Comparison of ENCODE assay signal across 9 mouse cellular contexts in genomic region chr11:115359726-115360125, GRCm38 (mm10). TPM values are rescaled to one million over a fixed set of nuclear protein-coding genes. Genes with fewer than 3 reads are reported as not detected.
DNase-seq lines count a peak whose midpoint lies in the region; ATAC-seq and TF ChIP-seq lines count a peak whose summit lies in the region.
"Had no signal": no experiment of that assay in that cellular context is flagged by ENCODE, and none has a peak within 500 bp of the region (broad histone marks: within the 10 kb centered on the region; RNA-seq: fewer than 3 reads in every experiment).

No protein-coding gene starts in this region.

- H3K27me3 ChIP-seq in thymus, adult 2 months (ENCODE audit: control insufficient read depth, insufficient read depth, low read length) = no peaks in the 10 kb centered on the region
- peaks cover 4% of the 10 kb centered on the region; the same call in 1 of the 2 replicates for H3K27me3 ChIP-seq in midbrain, embryonic 13.5 days

- H3K4me2 ChIP-seq in midbrain, embryonic 13.5 days (replicated peaks) = no peak overlapping the region

- no peak for TF ChIP-seq CTCF in gastrocnemius, adult 2 months (IDR thresholded peaks at IDR 0.05)
- TF ChIP-seq CTCF in thymus, adult 2 months (IDR thresholded peaks at IDR 0.05; ENCODE audit: borderline replicate concordance, control insufficient read depth, extremely low read depth, insufficient read depth, low read length, poor library complexity) = peak; percentile 55; the same call in 1 of the 2 replicates

- 50% methylated on average over 6 of the region's 6 CpGs for WGBS in thymus, adult 2 months
- 59% methylated on average over 6 of the region's 6 CpGs for WGBS in midbrain, embryonic 13.5 days

- H3K9me3 ChIP-seq in midbrain, embryonic 13.5 days = no peaks in the 10 kb centered on the region

- 0 out of 2 replicates have a peak overlapping the region, but pooled peaks have one; percentile 16 for H3K27ac ChIP-seq in gastrocnemius, adult 2 months
- H3K27ac ChIP-seq in thymus, adult 2 months (ENCODE audit: control insufficient read depth, insufficient read depth, low read length) = no peak overlapping the region
- peak overlapping the region; percentile 6; the same call in 1 of the 2 replicates for H3K27ac ChIP-seq in midbrain, embryonic 13.5 days

- no peak for ATAC-seq in midbrain, embryonic 13.5 days
- ATAC-seq in inflammation-experienced regulatory T-cells, adult 6 months = no peak
- ATAC-seq in erythroblast, adult 5-6 weeks (replicated peaks; ENCODE audit: low FRiP score, poor library complexity, severe bottlenecking) = no peak
- ATAC-seq: CD4-positive, CD25-positive, alpha-beta regulatory T cell, adult 4 months had no signal

- intact Hi-C loops in gastrocnemius, adult 2 months (cut with DNase I) = loop anchor here (2.0 to 5.0 kb wide), 2 partner anchors 68 to 115 kb away; partner anchors contain the start of gene Armc7

- H3K4me1 ChIP-seq in thymus, adult 2 months (replicated peaks; ENCODE audit: control insufficient read depth, insufficient read depth, low read length) = peaks cover 13% of the 10 kb centered on the region
- H3K4me1 ChIP-seq in midbrain, embryonic 13.5 days (replicated peaks) = peaks cover 17% of the 10 kb centered on the region

- no peak for TF ChIP-seq POLR2A in thymus, adult 2 months (IDR thresholded peaks at IDR 0.05; ENCODE audit: control insufficient read depth, extremely low read depth, insufficient read depth, low read length, poor library complexity)

- peaks cover 6% of the 10 kb centered on the region for H3K36me3 ChIP-seq in thymus, adult 2 months (ENCODE audit: control insufficient read depth, insufficient read depth, low read length)
- peaks cover 27% of the 10 kb centered on the region for H3K36me3 ChIP-seq in midbrain, embryonic 13.5 days

- H3K4me3 ChIP-seq in gastrocnemius, adult 2 months = no peak overlapping the region
- no peak overlapping the region for H3K4me3 ChIP-seq in thymus, adult 2 months (ENCODE audit: control insufficient read depth, insufficient read depth, low read length)
- H3K4me3 ChIP-seq in midbrain, embryonic 13.5 days (replicated peaks) = no peak overlapping the region

- DNase-seq in gastrocnemius, adult 2 months = no peak
- no peak for DNase-seq in gastrocnemius, adult 18-20 months (ENCODE audit: low spot score)
- peak; percentile 63 for DNase-seq in thymus, adult 2 months
- no peak for DNase-seq in thymus, postnatal 0 days (ENCODE audit: low spot score)
- no peak for DNase-seq in urinary bladder, postnatal 4 days (ENCODE audit: low spot score in 2 of 2)

- no peak overlapping the region; the same call in 1 of the 2 replicates for H3K9ac ChIP-seq in midbrain, embryonic 13.5 days (replicated peaks)

RNA-seq across cellular contexts. Expression of gene Hid1, which starts 7.8 kb away (rescaled TPM):
- 1 to 10 TPM; 1.0 to 1.2 TPM for total RNA-seq in gastrocnemius, adult 2 months (2021)
- total RNA-seq in gastrocnemius, adult 18-20 months (2021) = under 1 TPM; 0.81 to 0.96 TPM
- polyA plus RNA-seq in thymus, adult 2 months (2012; rRNA removed) = 127 and 143 TPM in 2 replicates
- 23.2 and 27.1 TPM in 2 replicates for polyA plus RNA-seq in thymus, postnatal 0 days (2015; fragmentation: Nextera tagmentation; extraction: Ambion mirVana)
- polyA plus RNA-seq in midbrain, embryonic 13.5 days (2015; fragmentation: Nextera tagmentation; extraction: Ambion mirVana) = 47.4 and 48.0 TPM in 2 replicates
- polyA plus RNA-seq in inflammation-experienced regulatory T-cells, adult 6 months (2017; shearing (Covaris generic)) = 1 to 10 TPM; 1.9 to 3.4 (median 2.6) TPM
- 1.2 and 5.2 TPM in 2 replicates for total RNA-seq in erythroblast, adult 5-6 weeks (2015; ENCODE audit: low replicate concordance)
- total RNA-seq in erythroblast, adult 5-6 weeks (2017; ENCODE audit: low replicate concordance) = 0.26 TPM in 1 of 2 replicates, not detected in the other

RNA-seq across cellular contexts. Expression of gene Cdr2l, which starts 22.0 kb away (rescaled TPM):
- total RNA-seq in gastrocnemius, adult 2 months (2021) = 1 to 10 TPM; 1.5 to 2.0 TPM
- 1 to 10 TPM; 1.2 to 1.5 TPM for total RNA-seq in gastrocnemius, adult 18-20 months (2021)
- polyA plus RNA-seq in thymus, adult 2 months (2012; rRNA removed) = 14.3 and 15.1 TPM in 2 replicates
- polyA plus RNA-seq in thymus, postnatal 0 days (2015; fragmentation: Nextera tagmentation; extraction: Ambion mirVana) = 5.3 and 5.4 TPM in 2 replicates
- 23.0 and 27.1 TPM in 2 replicates for polyA plus RNA-seq in midbrain, embryonic 13.5 days (2015; fragmentation: Nextera tagmentation; extraction: Ambion mirVana)
- not detected for polyA plus RNA-seq in inflammation-experienced regulatory T-cells, adult 6 months (2017; shearing (Covaris generic))
- not detected in 2 replicates for total RNA-seq in erythroblast, adult 5-6 weeks (2015; ENCODE audit: low replicate concordance)
- not detected in 2 replicates for total RNA-seq in erythroblast, adult 5-6 weeks (2017; ENCODE audit: low replicate concordance)
- polyA plus RNA-seq: CD4-positive, CD25-positive, alpha-beta regulatory T cell, adult 4 months had no signal

RNA-seq across cellular contexts. Expression of gene Otop3, which starts 25.2 kb away (rescaled TPM):
- not detected for total RNA-seq in gastrocnemius, adult 2 months (2021)
- total RNA-seq in gastrocnemius, adult 18-20 months (2021) = not detected
- polyA plus RNA-seq in thymus, adult 2 months (2012; rRNA removed) = 0.06 and 0.12 TPM in 2 replicates
- not detected in 2 replicates for polyA plus RNA-seq in thymus, postnatal 0 days (2015; fragmentation: Nextera tagmentation; extraction: Ambion mirVana)
- polyA plus RNA-seq in midbrain, embryonic 13.5 days (2015; fragmentation: Nextera tagmentation; extraction: Ambion mirVana) = 0.30 and 0.35 TPM in 2 replicates
- not detected for polyA plus RNA-seq in inflammation-experienced regulatory T-cells, adult 6 months (2017; shearing (Covaris generic))
- not detected in 2 replicates for total RNA-seq in erythroblast, adult 5-6 weeks (2015; ENCODE audit: low replicate concordance)
- total RNA-seq in erythroblast, adult 5-6 weeks (2017; ENCODE audit: low replicate concordance) = not detected in 2 replicates
- polyA plus RNA-seq: CD4-positive, CD25-positive, alpha-beta regulatory T cell, adult 4 months had no signal

RNA-seq across cellular contexts. Expression of gene Ush1g, which starts 37.9 kb away (rescaled TPM):
- under 1 TPM; 0.61 to 0.81 TPM for total RNA-seq in gastrocnemius, adult 2 months (2021)
- under 1 TPM; 0.16 to 0.19 TPM for total RNA-seq in gastrocnemius, adult 18-20 months (2021)
- polyA plus RNA-seq in thymus, adult 2 months (2012; rRNA removed) = 0.05 and 0.11 TPM in 2 replicates
- polyA plus RNA-seq in thymus, postnatal 0 days (2015; fragmentation: Nextera tagmentation; extraction: Ambion mirVana) = not detected in 2 replicates
- 0.05 TPM in 1 of 2 replicates, not detected in the other for polyA plus RNA-seq in midbrain, embryonic 13.5 days (2015; fragmentation: Nextera tagmentation; extraction: Ambion mirVana)
- polyA plus RNA-seq in inflammation-experienced regulatory T-cells, adult 6 months (2017; shearing (Covaris generic)) = not detected
- not detected in 2 replicates for total RNA-seq in erythroblast, adult 5-6 weeks (2015; ENCODE audit: low replicate concordance)
- not detected in 2 replicates for total RNA-seq in erythroblast, adult 5-6 weeks (2017; ENCODE audit: low replicate concordance)
- polyA plus RNA-seq: CD4-positive, CD25-positive, alpha-beta regulatory T cell, adult 4 months had no signal

RNA-seq across cellular contexts. Expression of gene Mrpl58, which starts 43.8 kb away (rescaled TPM):
- total RNA-seq in gastrocnemius, adult 2 months (2021) = 10 to 100 TPM; 79.2 to 99.2 TPM
- total RNA-seq in gastrocnemius, adult 18-20 months (2021) = 10 to 100 TPM; 90.3 to 95.5 TPM
- polyA plus RNA-seq in thymus, adult 2 months (2012; rRNA removed) = 144 and 166 TPM in 2 replicates
- 408 and 411 TPM in 2 replicates for polyA plus RNA-seq in thymus, postnatal 0 days (2015; fragmentation: Nextera tagmentation; extraction: Ambion mirVana)
- polyA plus RNA-seq in midbrain, embryonic 13.5 days (2015; fragmentation: Nextera tagmentation; extraction: Ambion mirVana) = 226 and 244 TPM in 2 replicates
- 100 to 1,000 TPM; 173 to 208 (median 179) TPM for polyA plus RNA-seq in inflammation-experienced regulatory T-cells, adult 6 months (2017; shearing (Covaris generic))
- total RNA-seq in erythroblast, adult 5-6 weeks (2015; ENCODE audit: low replicate concordance) = 19.2 and 34.4 TPM in 2 replicates
- 18.0 and 23.0 TPM in 2 replicates for total RNA-seq in erythroblast, adult 5-6 weeks (2017; ENCODE audit: low replicate concordance)
